Mouse (Mus musculus): Measurements from ENCODE around the gene Iqschfp.

Iqschfp gene

DNA sequence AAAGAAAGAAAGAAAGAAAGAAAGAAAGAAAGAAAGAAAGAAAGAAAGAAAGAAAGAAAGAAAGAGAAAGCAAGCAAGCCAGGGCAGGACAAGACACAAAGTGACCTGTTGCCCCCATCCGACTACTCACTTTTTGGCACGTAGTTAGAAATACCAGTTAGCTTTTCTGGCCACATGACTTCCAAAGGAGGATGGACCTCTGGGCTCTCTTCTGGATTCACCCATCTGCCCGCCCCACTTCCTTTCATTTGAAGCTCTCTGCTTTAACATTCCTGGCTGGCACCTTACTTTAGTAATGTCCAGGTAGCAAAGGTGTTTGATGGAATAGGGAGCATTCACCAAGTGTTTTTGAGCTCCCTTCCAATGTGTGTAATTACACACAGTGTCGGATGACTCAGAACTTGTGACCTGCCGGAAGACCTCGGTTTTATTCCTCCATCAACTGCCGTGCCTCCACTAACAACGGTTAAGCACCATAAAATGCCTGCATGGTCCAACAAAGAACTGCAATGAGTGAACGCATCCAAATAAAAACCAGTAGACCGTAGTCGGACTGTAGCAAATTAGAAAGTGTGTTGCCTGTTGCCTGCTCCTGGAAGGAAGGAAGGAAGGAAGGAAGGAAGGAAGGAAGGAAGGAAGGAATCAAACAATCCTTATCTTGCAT lies 718.7 kb downstream of the Iqschfp start:
- no peak for DNase-seq

DNA sequence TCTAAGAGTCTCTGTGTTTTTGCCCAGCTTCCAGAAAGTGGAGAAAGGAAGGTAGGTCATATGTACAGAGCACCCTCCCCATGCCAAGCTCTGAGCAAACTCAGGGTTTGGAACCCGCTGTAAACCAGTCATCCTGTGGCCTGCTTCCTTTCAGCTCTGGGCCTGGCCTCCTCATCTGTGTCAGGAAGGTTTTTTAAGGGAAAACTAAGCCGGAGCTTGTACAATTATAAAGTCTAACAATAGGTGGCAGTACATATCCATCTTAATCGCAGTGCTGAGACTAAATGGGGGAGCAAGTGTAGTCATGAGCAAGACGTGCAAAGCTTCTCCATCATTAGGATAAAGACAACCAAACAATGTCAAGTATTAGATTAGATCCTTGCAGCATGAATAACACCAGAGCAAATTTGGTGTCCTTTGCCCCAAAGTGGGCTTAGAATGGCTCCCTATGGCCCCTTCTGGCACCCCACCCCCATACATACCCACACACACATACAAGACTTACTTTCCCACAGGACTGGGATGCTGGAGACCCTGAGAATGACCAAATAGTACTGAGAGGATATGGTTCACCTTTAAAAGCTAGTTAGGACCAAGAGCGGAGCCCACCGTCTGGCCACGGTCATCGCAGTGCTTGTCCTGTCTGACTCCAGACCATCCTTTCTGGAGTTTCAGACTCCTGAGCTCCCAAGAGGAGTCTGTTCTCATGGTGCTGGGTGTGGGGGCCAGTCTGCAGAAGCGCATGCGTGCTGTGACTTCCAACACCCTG lies 723.2 kb downstream of the Iqschfp start:
- peak; percentile 54 for DNase-seq

DNA sequence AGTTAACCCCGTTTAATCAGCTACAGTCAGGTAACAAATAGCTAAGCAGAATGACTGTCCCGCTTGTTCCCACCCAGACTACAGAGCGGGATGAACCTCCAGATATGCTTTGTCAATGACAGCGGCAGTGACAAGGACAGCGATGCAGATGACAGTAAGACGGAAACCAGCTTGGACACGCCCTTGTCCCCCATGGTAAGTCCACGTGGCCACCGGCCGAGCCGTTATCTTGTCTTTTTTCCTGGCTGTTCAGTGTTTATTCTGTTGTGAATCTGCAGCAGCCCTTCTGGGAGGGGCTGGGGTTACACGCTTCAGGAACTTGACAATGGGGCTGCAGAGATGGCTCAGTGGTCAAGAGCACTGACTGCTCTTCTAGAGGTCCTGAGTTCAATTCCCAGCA lies 724.3 kb downstream of the Iqschfp start:
- peak; percentile 33 for DNase-seq

DNA sequence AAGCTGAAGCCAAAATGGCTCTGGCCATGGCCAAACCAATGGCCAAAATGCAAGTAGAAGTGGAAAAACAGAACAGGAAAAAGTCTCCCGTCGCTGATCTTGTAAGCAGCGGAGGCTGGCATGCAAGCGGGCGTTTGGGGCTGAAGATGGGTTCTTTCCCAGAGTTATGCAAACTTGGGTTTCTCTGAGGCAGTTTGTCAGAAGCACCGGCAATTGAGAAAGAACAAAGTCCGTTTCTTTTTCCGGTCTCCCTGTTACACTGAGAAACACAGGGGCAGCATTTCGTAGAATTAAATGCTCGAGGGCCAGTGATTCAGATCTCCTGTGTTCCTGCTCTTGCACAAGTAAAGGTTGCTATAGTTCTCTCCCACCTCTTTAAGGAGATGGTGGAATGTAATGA lies 725.7 kb downstream of the Iqschfp start:
- DNase-seq: no peak

DNA sequence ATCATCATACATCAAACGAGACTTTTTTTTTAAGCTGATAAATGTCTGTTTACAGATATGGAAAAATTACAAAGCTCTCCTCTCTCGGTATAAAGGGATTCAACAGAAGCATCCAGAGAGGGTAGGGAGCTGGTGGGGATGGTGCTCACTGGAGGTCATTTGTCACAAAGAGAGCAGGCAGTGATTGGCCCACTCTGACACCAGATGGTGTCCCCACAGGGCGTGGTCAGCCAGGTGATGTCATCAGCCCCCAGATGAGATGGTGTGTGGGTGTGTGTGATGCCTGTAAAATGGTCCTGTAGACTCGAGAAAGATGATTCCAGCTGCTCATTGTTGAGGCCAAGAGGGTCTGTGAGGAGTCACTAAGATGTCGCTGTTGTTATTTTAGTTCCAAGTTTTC lies 727.1 kb downstream of the Iqschfp start:
- DNase-seq: no peak

DNA sequence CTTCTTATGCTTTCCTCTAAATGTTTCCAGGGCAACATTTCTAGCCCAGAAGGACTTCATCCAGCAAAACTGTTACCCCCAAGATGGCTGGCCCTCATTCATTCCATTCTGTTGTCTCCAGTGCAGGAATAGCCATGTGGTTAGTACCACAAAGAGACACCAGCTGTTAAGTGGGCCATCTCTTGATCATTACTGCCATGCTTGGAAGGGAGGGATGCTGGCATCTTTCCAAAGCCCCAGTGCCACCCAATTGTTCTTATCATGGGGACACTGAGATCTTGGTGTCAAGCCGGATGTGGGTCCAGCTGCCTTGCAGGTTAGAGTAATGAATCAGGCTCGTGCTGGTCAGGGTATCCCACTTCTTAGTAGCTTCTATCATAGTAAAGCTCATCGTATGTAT lies 729.9 kb downstream of the Iqschfp start:
- DNase-seq: no peak

DNA sequence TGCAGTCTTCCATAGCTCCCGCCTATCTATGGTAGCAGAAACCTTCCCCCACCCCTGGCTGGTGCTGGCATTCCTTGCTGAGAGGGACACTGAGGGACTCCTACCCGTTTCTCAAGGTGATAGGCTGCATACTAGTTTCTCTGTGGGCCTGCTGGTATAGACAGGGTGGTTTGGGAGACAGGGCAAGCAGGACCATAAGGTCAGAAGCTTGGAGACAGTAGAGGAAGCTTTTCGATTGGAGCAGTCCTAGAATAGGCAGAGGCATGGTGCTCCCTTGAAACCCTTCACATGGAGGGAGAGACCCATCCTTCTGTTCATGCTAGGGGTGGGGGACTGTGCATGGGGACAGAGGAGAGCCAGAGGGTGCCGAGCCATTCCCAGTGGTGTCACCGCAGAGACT lies 731.0 kb downstream of the Iqschfp start:
- no peak for DNase-seq

DNA sequence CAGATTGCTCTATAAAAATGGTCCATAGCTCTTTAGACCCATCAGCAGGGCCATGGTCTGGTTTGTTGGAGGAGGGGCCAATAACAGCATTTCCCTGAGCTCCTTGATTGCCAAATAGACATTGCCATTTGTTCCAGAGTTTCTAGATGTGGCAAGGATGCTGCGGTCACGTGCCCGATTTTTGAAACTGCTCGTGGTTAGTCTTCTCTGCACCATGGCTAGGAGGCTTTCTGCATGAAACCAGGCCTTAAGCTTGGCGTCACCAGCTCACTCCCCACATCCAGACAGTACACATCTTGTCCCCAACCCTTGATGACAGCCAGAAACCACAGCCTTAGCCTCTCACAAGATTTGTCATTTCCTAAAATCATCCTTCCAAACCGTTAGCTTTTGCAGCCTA lies 732.4 kb downstream of the Iqschfp start:
- DNase-seq: no peak

DNA sequence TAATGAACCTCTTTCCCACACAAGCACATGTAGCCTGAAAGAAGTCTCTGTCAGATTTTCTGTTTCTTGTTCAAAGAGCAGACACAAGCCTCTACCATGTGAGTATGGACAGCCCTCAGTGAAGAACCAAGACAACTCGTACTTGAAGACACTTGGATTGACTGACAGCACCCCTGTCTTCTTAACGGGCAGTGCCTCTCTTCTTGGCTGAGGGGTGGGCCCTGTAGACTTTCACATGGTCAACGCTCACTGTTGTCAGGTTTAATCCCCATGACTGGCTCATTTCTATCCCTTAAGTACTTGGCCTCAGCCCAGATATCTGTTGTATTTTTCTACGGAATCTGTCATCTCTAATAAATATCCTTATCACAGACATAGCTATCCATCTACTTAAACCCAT lies 738.2 kb downstream of the Iqschfp start:
- DNase-seq: no peak

DNA sequence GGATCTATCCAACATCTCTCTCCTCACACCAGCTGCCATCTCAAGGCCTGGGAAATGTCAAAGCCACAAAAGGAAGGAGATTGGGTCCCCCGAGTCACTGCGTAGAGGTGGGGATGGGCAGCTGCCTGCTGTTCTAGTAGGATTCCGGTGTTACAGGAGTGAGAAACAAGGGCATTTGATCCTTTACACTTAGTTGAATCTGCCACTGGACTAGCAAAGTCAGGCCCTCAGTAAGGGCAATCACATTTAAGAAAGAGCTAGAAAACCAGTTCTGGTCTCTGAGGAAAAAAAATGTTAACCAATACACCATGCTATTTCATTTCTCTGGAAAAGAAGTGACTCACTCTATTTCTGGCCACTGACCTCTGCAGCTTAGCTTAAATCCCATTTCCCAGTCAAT lies 738.8 kb downstream of the Iqschfp start:
- no peak for DNase-seq

DNA sequence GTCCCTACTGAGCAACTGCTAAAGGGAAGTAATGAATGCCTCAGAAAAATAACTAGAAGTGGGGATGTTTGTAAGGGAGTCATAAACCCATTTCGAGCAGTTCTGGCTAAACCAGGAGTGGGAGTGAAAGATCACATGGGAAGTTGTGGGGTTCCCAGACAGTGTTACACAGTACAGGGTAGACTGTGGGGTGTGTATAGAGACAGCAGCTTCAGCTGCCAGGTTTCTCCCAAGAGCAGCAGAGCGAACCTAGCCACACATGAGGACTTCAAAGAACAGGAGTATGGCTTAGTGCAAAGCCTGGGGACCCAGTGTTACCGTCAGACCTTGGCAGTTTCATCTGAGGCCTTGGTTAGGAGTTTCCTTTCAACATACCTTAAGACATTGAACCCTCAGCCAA lies 740.7 kb downstream of the Iqschfp start:
- no peak for DNase-seq

DNA sequence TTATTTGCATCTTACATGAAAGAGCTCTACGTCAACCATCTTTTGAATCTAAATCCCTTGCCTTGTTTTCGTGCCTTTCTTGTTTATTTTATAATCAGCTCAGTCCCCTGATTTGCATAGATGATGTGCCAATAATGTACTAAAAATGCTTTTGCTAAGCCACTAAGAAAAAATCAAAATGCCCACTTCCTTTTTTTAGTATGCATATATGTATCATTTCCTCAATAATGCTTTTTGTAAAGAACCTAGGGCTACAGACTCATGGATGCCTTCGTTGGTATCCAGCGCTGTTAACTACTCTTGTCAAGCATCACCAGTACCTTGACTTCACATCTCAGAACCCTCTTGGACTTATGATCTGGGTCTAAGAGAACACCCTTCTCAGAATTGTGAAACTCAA lies 741.5 kb downstream of the Iqschfp start:
- no peak for DNase-seq

DNA sequence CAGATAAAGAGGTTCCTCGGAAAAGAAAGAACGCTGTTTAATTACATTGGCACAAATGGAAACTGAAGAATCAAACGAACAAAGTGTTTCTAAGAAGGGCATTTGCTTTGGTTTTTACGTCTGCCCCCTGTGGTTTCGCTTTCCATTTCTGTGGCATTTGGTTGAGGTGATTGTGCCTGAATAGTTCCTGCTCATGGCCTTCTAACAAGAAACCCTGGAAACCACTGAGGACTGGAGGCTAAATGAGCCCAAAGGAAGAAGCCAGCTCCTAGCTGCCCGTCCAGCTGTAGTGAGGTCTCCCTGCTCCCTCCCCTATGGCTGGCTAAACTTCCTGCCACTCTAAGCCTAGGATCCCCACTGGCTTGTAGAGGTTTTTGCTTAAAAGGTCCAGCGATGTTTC lies 745.9 kb downstream of the Iqschfp start:
- DNase-seq: no peak

DNA sequence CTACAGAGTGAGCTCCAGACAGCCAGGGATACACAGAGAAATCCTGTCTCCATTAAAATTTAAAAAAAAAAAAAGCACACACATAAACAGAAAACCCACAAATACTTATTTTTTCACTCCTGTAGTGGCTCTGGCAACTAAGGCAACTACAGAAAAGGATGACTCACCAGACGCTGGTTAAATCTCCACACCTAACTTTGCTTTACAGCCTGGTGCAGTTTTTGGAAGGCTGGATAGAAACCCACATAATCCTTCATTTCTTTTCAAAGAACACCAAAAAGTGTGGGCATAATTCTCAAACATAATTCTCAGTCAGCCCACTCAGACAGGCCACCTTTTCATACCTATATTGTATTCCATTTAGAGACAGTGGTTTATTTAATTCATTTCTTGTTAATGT lies 746.7 kb downstream of the Iqschfp start:
- DNase-seq: no peak

DNA sequence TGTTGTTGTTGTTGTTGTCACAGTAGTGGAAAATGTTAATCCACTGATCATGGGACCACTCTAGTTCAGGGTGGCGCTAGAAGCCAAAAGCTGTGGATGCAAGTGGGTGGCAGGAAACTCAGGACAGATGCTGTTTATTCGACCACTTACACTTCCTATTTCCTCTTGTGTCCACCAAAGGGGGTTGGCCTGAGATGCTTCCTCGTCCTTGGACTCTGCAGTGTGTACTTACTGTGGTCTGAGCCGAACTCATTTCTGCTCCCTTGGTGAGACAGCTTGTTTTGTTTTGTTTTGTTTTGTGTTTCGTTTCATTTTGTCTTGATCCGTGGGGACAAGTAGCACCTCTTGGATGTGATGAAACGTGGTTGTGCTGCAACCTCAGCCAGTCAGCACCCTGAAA lies 750.9 kb downstream of the Iqschfp start:
- no peak for DNase-seq

DNA sequence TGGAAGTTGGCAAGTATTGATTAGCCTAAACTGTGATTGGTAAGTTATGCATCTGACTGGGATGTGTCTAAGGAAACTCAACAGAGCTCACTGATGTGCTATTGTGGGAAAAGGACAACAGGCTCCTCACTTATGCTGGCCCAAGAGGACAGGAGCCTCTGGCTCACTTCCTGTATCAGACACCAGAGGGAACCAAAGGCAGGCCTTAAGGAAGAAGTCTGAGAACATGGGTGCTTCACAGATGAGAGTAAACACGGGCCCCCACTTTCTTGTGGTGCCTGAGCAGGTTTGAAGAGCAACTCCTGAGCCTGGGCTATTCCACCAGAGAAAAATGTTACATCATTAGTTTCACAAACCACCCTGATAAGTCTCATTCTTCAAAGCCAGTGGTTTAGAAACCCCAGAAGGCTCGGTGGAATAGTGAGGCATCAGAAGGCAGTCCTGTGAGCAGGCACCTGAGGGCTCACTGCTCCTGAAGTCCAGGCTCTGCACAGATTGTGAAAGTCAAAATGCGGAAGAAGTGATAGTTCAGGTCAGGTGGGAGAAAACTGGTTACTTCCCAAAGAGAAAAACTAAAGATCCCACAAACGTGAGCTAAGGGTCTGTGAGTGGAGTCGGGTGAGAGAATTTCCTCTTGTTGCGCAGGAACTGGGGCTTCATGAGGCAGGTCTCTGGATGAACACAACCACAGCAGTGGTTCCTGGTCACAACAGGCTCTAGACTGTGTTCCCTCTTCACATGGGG lies 754.5 kb downstream of the Iqschfp start:
- DNase-seq: peak; percentile 54

DNA sequence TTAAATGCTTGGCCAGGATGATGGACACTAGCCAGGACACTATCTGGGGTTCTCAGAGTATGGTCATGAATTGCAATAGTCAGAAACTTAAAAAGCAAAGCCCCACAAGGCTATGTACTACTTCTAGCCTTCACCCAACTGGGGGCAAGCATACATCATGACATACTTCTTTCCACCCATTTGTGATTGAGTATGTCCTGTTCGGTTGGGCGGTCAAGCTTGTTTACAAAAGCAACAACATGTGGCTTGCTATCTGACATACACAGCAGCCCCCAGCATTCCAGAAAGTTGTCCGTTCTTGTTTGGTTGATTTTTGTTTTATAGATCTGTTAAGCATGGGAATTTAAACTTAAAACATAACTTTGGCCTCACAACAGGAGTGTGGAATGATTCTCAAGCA lies 755.2 kb downstream of the Iqschfp start:
- DNase-seq: no peak

DNA sequence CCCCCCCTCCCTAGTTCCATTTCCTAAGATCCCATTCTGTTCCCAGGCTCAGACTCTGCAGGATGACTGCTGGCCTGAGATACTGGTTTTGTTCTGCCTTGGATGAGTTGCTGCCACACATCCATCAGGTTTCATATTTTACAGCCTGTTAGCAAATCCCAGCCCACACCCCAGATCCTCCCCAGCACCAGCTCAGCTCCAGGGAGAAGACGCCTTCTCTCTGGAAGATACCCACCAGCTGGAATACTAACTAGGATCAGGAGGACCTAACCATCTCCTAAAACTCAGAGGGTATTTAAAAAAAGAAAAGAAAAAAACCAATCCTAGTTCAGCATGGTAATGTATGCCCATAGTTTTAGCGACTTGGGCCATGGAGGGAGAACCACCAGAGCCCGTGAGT lies 758.2 kb downstream of the Iqschfp start:
- DNase-seq: no peak

DNA sequence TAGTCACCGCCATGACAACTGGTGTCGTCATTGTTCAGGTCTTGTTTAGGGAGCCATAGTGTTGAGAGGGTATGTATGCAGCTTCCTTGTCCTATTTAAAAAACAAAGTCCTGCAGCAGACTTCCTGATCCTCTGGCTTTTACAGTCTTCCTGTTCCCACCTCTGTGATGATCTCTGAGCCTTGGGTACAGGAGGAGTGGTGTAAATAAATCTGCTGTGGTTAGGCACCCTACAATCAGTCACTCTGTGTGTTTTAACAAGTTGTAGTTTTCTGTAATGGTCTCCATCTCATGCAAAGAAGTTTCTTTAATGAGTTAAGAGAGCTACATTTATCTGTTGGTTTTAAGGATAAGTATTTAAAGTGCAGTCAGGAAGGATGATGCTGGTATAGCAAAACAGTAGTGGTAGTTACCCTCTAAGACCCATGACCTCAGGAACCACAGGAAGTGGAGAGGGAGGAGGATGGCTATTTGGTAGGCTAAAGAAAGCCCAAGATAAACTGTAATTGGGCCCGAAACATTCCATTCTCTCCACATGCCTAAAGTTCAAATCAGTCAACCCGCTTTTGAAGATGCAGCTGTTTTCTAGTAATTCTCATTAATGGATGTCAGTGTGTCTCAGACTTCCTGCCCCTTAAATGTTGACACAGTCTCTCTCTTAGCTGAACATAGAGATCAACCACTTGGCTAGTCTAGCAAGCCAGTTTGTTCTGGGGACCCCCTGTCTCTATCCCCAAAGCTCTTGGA lies 764.7 kb downstream of the Iqschfp start:
- no peak for DNase-seq

DNA sequence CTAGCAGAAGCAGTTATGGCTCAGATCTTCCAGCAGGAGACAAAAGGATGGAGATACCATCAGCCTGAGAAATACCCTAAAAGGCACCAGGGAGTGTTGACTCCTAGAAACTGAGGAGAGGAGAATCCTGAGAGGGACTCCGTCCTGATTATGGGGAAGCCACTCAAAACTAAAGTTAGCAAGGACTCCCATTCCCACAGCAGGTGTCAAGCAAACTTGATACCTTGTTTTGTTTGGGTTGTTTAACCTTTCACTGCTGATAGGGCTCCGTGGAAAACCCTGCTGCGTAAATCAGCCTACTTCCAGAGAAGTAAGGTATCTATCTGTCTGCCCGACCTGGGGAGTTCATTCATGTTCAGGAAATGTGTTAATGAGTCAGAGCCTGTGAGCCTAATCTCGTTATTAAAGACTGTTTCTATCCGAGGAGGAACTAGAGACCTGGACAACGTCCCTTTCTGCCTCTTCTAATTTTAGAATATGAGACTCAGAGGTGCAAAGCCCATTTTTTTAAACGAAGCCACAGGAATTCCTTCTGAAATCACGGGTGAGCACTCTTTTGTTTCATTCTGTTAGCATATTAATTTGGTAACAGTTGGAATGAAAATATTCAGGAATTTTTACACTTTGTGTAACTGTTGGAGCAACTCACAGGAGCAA lies 765.7 kb downstream of the Iqschfp start:
- no peak for DNase-seq

DNA sequence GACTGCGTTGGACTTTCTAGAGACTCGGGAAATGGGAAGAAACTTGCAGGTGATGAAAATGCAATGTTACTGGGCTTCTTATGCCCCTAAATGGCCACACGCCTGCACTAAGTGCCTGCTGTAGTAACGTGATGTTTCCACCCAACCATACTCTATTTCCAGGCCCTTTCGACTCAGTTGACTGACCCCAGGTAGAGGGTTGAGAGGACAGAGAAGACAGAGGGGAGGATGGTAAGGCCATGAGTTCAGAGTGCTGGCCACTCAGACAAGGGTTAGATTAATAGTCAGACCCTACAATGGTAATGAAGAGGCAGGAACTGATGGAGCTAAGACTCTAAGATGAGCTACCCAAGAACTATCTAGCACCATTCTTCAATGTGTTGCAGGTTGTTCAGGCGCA lies 768.0 kb downstream of the Iqschfp start:
- DNase-seq: no peak

DNA sequence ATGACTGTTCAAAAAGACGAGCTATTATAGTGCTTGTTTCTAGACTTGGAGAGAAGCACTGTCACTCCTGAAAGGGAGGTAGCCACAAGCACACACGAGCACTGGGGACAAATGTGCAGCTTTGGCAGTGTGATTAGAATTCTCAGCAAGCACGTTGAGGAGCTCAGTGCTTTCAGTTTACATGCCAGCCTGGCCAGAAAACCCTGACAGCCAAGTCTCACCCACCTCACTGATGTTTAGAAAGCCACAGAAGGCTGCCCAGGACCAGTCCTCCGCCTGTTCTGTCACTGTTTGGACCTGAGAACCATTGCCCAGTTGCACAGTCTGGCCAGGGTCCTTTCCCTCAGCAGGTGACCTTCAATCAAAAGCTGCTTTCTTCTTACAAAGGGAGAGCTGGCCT lies 768.5 kb downstream of the Iqschfp start:
- no peak for DNase-seq

DNA sequence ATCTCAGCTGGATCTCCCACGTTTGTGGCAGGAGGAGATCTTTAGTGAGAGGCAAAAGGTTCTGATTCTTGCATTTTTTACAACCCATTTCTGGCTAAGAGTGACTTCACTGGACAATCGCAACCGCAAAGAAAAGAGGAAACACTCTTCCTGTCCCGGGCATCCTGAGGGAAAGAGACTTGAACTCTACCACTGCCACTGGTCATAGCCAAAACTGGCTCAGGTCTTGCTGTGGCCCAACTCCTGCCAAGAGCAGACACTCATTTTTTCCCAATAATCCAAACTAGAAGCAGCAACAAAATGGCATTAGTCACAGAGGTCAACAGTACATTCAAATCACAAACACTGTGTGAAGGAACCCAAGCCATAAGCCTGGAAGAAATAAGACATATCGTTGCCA lies 770.4 kb downstream of the Iqschfp start:
- DNase-seq: no peak

Data from lung, postnatal 10 days (tissue).